Mouse (Mus musculus) brain, adult 10 weeks (tissue): ENCODE data around the gene Nxn. TPM values are rescaled to one million over a fixed set of nuclear protein-coding genes. Genes with fewer than 3 reads are reported as not detected.

Source experiments
- polyA plus RNA-seq: library from polyadenylated mRNA; stranded (reverse); fragments of 350-450 nt; fragmentation: Illumina TruSeq; extraction: RNeasy Lipid Tissue Mini Kit (QIAGEN cat#74804); gene quantifications from one replicate; pipeline ENCODE4 v1.2.3, GENCODE M21; 2015; ENCODE audit warnings: low read depth, low replicate concordance

The Nxn gene
- polyA plus RNA-seq: 9.4 TPM

DNA sequence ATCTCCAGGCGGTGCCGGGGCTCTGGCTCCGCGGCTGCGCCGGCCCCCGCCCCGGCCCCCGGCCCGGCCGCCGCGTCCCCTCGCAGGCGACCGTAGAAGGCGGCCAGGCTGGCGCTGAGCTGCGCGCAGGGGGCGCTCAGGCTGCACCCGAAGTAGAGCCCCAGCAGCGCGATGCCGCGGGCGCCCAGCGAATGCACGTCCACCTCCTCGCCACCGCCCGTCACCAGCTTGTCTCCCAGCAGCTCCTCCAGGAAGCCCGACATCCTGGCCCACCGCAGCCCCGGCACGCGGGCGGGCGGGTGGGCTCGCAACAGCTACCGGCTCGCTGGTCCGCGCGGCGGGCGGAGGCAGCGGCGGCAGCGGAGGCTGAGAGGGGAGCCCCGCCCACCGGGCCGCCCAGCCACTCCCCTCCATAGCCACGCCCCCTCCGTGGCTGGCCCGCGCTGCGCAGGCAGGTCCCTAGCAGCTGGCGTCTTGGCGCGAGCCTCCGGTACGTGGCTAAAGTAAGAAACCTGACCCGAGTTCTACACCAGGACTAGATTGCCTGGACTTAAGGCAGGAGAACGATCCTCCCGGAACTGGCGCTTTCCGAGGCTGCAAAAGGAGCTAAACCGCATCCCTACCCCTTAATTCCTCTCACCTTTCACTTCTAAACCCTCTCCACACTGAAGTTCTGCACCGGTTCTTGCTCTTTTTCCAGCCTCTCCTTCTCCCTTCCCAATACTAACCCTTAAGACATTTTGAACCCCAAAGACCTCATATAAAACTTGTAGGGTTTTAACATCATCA is at the start of gene Nxn:
Gene Nxn, minus strand, starts transcription at position 343 of the 789 bp plus-strand sequence.

DNA sequence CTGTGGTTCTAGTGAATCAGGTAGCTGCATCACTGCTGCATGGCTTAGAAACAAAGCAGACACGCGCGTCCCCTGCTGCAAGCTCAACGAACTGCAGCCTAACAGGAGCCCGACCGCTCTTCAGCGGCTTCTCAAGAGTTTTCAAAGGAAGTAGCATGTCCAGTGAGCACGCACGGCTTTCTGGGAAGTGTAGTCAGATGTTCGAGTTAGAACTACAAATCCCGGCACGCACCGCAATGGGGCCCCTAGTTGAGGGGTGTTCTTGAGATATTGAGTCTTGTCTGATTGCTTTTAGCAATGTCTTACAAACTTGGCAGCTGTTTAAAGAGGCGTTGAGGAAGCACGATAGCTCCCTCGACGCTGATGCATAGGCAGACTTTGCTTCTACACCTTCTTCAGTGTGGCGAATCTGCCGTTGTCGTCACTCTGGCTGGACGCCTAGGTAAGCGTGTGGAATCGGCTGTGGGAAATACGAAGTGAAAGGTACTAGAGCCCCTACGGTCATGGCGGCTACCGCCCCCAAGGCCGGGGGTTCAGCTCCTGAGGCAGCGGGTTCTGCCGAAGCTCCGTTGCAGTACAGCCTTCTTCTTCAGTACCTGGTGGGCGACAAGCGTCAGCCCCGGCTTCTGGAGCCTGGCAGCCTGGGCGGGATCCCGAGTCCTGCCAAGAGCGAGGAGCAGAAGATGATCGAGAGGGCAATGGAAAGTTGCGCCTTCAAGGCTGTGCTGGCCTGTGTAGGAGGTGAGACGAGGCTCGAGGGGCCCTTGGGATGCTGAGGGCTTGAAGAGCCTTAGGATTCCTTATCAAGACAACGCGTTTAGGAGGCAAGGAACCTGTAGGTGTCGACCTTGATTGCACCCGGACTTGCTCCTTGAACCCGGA is 8.0 kb upstream of the Nxn start, which contains the start of gene Timm22:
Gene Timm22, plus strand, starts transcription at position 251 of the 882 bp plus-strand sequence.

DNA sequence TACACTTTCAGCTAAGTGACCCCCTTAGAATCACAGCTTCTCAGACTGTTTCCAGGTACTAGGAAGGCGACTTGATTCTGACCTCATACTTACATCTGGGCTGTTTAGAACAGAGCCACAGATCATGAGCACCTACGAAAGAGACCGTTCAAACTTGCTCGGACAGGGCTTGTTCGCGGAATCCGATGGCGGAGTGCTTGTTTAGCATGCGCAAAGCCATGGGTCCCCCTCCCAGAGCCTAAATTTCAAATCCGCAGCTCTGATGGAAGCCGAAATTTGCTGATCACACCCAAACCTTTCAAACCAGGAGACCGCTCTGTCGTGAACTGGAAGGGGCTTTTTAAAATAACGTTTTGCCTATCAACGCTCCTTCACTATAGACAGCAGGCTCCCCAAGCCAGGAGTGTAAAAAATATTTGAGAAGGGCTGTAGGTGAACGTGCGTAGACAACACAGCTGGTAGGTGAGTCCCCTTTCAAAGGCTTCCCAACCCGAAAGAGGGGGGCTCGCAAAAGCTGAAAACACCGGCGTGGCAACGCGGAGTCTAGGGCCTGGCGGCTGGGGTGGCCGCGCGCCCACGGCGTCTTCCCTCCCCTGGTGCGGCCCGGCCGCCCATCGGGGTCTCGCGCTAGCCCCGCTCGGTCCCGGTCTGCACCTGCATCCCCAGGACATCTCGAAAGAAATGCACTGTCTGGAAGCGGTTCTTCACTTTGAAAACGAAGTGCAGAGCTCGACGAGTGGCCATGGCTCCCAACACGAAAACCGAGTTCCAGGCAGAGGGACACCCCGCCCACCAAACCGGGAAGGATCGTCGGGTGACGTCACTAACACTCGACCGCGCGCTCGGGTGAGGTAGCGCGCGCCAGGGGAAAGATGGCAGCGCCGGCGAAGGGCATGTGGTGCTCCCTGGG is 155.8 kb downstream of the Nxn start, which contains the start of the genes Mrm3 and Glod4:
Gene Mrm3, plus strand, starts transcription at position 815 of the 910 bp plus-strand sequence.
Gene Glod4, minus strand, starts transcription at position 825 of the 910 bp plus-strand sequence.

DNA sequence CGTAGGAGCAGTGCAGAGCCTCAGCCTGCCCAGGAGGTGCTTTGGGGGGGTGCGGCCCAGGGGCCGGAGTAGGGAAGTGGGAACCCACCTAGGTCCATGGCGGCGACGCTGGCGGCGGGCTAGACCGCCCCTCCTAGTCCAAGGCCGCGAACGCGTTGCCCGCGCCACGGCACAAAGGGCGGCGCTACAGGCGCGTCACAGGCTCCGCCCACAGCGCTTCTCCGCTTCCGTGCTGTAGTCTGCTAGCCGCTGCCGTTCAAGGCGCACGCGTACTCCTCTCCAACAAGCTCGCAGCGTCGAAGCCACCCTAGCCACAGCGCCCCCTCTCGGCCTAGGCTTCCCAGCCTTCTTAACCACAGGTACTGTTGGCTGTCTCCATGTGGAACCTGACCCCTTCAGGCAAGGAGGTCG is 181.5 kb downstream of the Nxn start, which contains the start of the genes Dbil5 and Gemin4:
Gene Dbil5, plus strand, starts transcription at position 219 of the 411 bp plus-strand sequence.
Gene Gemin4, minus strand, starts transcription at position 275 of the 411 bp plus-strand sequence.

Other genes with a start within 250 kb of the Nxn start
- 61.1 TPM for gene Vps53, start 219.5 kb downstream of the Nxn start, polyA plus RNA-seq
- 22.8 TPM for gene Fam57a, start 219.5 kb downstream of the Nxn start, polyA plus RNA-seq
- 1.0 TPM for gene Dbil5, start 181.5 kb downstream of the Nxn start, polyA plus RNA-seq
- gene Gemin4, start 181.5 kb downstream of the Nxn start, polyA plus RNA-seq: 7.7 TPM
- 16.2 TPM for gene Mrm3, start 155.4 kb downstream of the Nxn start, polyA plus RNA-seq
- gene Glod4, start 155.4 kb downstream of the Nxn start, polyA plus RNA-seq: 103 TPM
- 49.8 TPM for gene Timm22, start 7.8 kb upstream of the Nxn start, polyA plus RNA-seq
- gene Abr, start 223.2 kb upstream of the Nxn start, polyA plus RNA-seq: 261 TPM